Mouse (Mus musculus): ENCODE measurements around the gene Cbfa2t3. TPM values are rescaled to one million over a fixed set of nuclear protein-coding genes. Genes with fewer than 3 reads are reported as not detected.

The Cbfa2t3 gene
- total RNA-seq, 2 experiments from 2014 or later: 16.0 to 35.4 TPM

DNA sequence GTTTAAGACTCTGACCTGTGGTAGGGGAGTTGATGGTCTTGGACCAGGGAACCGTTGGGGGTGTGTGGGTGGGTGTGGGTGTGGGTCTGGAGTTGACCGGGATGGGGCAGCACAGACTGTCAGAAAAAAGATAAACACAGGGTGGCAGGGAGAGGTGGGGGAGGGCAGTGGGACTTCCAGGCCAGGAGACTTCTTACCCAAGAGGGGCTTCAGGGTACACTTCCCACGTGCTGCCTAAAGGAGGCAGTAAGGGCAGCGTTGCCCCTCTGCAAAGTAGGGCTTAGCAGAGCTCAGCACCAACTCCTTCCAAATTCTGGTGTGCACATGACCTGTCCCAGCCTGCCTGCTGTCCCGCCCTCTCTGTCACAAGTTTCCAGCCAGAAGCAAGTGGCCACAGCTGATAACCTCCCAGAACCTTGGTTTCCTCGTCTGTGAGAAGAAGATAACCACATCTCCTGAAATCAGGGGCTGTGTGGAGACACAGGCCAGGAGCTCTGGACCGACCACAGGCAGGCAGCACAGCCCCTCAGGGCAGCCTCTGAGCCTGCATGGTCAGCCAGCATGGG, 20.7 kb upstream of the Cbfa2t3 start:
- ATAC-seq (replicated peaks; ENCODE audit: poor library complexity, severe bottlenecking): peak; percentile 60

DNA sequence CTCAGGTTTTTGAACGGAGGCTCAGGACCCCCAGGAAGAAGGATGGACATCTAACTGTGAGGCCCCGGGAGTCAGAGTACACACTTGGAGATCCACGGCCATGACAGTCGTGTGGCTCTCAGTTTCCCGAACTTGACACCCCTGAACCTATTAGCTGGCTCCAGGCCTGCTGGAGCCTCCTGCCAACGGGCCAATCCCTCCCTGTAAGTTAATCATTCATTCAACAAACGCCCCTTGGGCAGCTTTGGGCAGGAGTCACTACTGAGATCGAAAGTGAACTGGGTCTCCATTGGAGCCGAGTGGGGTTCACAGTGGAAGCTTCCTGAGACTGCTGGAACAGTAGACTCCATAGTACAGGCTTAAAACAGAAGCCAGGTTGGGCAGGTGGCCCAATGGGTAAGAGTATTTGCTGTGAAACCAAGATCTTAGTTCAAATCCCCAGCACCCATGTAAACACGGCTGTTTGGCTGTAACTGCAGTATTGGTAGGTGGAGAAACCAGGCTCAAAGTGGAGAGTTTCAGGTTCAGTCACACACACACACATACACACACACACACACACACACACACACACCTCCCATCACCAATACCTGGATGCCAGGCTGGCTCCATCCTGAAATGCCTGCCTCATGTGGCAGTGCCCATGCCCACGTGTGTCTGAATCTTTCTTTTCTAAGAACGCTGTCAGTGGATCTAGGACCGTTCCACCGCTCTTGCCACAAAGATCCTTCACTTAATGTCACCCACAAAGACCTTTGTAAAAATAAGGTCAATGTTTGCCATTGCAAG, 20.0 kb upstream of the Cbfa2t3 start:
- ATAC-seq (replicated peaks; ENCODE audit: poor library complexity, severe bottlenecking): no peak

DNA sequence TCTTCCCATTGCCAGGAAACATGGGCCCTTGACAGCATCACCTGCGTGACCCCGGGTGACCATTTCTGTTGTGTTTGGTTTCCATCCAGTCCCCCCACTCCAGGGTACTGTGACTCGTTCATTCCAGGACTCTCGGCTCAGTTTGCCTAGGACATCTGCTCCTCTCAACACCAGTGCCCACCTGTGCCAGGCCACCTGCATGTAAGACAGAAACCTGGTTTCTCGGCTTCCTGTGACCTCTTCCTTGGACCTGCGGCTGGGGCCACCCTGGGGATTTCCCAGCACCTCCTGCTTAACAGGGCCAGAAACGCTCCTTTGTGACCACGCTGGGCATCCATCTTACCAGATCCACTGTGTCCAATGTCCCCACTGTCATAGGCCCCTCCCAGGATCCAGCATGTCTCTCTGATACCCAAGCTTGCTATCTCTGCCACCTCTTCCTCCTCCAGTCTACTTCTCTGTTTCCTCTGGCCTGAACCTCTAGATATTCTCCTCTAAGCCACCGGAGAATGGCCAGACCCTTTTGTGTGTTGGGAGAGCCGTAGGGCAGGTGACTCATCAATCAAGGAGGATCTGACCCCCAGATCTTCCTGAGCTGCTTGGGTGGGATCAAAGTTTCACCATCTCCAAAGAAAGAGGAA, 19.1 kb upstream of the Cbfa2t3 start:
- peak; percentile 35 for ATAC-seq (replicated peaks; ENCODE audit: poor library complexity, severe bottlenecking)

DNA sequence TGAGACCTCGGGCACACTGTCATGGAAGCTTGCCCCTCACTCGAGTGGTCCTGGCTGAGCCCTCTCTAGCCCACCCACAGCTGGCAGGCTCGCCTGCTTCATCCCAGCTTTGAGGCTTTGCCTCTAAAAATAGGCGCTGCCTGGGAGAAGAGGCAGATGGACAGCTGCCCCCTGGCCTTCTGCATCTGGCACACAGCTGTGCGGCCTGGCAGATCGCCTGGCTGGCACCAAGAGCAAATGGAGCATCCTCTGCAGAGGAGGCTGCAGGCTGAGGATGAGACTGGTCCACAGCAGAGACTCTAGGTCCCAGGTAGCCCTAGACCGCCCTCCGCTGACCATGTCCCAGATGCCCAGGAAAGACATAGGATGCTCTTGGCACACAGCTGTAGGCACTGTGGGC, 17.7 kb upstream of the Cbfa2t3 start:
- no peak for ATAC-seq (replicated peaks; ENCODE audit: poor library complexity, severe bottlenecking)

DNA sequence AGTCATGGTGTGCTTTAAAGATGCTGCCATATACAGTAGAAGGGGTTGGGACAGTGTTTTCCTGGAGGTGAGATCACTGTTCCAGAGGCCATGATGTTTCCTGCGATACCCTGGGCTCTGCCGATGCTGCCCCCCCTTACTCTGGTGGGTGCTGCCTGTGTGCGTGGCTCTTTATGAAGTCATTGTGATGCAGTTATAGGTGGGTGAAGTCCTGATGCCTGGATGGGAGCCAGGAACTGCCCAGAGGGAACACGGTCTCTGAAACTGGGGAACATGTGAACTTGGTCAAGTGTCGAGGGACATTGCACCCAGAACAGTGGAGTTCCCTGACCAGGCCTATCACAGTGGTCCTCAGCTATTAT, 14.2 kb upstream of the Cbfa2t3 start:
- no peak for ATAC-seq (replicated peaks; ENCODE audit: poor library complexity, severe bottlenecking)

DNA sequence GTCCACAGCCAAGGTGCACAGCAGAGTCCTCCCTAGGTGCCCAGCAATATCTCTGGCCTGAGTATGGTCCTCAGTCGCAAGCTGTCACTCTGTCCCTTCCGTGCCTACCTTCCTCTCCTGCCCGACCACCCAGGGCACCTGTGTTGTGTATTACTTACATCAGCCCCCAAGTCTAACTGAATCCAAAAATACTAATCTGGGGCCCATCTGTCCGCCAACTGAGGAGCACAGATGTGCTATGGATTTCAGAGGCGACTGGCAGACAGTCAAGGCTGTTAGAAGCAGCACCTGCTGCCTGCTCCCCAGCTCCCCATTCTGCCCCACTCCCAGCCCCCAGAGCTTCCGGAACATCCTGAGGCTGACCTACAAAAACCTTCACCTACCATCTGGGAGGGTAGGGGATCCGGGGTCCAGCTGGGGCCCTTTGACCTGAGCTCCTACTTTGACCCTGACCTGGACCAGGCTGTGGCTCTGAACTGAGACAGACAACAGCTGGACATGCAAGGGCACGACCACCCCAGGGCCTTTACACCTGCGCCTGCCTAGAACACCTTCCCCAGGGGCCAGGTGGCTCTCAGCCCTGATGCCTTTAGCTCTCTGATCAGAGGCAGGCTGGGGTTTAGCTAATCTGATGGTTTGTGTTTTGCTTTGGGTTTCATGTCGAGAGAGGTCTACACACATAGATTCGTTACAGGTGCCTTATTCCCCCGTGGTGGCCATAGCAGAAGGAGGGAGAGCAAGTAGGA, 13.7 kb upstream of the Cbfa2t3 start:
- ATAC-seq (replicated peaks; ENCODE audit: poor library complexity, severe bottlenecking): no peak

DNA sequence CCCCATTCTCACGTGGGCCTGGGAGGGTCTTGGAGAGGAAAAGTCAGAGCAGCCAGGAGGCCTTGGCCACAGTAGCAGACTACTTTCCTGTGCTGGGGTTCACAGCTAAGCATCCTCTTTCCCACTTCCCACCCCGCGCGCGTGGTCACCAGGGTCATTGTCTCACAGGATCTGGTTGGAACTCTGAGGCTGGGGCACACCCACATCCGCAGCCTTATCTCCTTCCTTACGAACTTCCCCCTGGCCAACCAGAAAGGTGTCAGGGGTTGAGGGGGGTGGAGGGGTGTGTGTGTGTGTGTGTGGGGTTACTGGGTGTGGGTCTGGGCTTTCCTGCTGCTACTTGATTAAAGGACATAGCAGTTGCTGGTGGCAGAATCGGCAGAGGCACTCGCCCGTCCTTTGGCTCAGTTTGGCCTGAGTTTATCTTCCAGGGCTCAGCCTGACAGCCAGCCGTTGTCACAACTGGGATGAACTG, 13.0 kb upstream of the Cbfa2t3 start:
- peak; percentile 76 for ATAC-seq (replicated peaks; ENCODE audit: poor library complexity, severe bottlenecking)

DNA sequence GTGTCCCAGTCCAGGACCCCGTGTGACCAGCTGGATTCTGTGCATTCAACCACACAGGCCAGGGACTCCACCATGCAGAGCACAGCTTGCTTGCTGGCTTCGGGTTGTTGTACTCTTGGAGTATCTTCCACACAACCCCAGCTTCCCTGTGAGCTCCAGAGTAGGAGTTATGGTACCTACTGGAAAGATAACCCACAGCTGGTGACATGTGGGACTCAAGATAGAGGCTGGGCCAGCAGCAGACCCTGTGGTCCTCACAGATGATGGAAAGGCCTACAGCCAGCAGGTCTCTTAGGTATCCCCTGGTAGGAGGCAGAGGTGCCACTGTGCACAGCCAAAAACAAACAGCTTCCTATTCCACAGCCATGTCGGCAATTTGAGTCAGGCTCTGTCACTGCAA, 12.6 kb upstream of the Cbfa2t3 start:
- no peak for ATAC-seq (replicated peaks; ENCODE audit: poor library complexity, severe bottlenecking)

DNA sequence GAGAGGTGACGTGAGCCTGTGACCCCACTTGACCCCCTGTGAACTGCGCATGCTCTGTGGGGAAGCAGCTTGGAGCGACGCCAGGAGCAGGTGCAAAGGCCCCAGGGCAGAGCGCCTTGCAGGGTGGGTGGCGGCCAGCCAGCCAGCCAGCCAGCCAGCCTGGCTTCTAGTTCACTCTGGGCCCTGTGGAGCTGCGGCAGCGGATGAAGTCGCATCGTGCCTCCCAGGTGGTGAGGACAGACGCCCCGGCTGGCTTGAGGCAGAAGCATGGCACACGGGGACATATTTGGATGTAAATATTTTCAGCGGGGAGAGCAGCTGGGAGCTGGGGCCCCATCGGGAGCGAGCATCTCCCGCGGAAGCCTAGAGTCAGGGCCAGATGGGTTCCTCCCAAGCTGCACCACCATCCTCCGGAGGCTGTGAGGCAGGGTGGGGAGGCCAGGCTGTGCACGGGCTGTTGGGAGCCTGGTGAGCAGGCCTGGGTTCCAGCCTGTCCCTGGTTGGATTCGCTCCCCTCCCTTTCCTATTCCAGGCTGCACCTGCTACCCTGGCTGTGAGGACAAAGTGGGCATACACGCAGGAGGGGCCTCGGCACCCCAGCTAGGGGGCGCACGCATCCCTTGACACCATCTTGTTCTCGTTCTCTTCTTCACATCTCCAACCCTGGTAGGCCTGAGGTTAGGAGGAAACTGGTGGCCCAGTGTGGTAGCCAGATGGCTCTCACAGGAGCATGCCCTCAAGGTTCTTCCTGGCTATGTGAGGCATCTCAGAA, 10.6 kb upstream of the Cbfa2t3 start:
- ATAC-seq (replicated peaks; ENCODE audit: poor library complexity, severe bottlenecking): no peak

DNA sequence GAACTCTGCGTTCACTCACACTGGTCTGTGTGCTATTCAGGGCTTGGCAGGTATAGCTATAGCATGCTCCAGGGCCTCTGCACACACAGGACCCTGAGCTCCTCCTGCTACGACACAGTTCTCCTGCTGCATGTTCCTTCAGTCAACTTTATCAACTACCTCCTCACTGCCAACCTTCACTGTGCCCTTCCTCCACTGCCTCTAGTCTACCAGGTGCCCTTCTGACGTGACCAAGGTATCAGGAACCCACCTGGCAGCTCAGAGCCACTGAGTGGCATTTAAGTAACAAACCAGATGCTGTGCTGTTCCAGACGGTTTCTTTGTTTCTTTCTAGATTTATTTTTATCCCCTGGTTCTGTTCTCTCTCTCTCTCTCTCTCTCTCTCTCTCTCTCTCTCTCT, 8.3 kb upstream of the Cbfa2t3 start:
- no peak for ATAC-seq (replicated peaks; ENCODE audit: poor library complexity, severe bottlenecking)

DNA sequence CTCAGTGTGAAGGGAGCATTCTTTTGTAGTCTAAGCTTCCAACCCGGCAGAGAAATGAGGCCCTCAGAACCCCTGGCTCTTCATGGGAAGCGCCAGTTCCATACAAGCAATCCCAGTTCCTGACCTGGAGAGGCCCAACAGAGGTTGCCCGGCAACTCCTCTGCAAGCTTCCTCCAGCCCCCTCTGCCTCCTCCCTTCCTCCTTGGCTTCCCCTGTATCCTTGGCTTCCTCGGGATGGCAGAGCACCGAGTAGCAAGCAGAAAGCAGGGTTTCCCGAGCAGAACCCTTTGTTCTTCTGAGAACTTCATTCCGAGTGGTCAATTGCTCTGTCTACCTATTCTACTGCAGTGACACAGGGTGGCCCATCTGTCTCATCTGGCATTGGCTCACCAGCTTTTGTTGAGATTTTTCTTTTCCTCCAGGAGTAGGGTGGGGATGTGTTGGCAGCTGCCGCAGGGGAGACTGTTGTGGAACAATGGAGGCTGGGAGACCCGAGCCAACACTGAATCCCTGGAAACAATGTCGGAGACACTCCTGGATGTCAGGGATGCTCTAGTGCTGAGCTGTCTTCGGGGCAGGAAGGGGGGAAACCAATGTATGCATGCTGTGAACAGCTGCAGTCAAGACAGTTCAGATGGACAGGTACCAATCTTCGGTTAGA, 7.1 kb upstream of the Cbfa2t3 start:
- ATAC-seq (replicated peaks; ENCODE audit: poor library complexity, severe bottlenecking): no peak

DNA sequence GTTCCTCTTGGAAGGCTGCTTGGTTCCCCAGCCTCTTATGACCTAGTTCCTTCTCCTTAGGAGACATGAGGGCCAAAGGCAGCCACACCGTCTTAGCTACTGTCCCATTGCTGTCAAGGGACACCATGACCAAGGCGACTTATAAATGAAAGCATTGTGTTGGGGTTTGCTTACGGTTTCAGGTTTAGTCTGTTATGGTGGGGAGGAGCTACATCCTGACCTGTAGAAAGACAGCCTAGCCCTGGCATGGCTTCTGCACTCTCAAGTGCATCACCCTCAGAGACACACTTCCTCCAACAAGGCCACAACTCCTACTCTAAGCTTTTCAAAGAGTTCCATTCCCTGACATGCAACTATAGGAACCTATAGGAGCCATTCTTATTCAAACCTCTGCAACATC, 5.7 kb upstream of the Cbfa2t3 start:
- ATAC-seq (replicated peaks; ENCODE audit: poor library complexity, severe bottlenecking): no peak

DNA sequence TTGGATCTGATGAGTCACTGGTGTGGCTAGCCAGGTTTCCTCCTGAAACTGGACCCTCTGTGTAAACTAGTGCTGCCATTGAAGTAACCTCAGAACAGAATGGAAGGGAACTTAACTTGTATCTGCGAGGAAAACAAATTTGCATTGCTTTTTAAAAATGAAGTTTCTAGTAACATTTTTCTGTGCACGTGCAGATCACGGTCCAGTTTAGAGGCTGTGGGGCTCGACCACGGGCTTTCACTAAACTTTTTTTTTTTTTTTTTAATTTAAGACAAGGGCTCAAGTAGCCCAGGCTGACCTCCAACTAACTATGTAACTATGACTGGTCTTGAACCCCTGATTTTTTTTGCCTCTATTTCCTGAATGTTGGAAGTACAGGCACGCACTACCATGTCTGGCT, 4.0 kb upstream of the Cbfa2t3 start:
- no peak for ATAC-seq (replicated peaks; ENCODE audit: poor library complexity, severe bottlenecking)

DNA sequence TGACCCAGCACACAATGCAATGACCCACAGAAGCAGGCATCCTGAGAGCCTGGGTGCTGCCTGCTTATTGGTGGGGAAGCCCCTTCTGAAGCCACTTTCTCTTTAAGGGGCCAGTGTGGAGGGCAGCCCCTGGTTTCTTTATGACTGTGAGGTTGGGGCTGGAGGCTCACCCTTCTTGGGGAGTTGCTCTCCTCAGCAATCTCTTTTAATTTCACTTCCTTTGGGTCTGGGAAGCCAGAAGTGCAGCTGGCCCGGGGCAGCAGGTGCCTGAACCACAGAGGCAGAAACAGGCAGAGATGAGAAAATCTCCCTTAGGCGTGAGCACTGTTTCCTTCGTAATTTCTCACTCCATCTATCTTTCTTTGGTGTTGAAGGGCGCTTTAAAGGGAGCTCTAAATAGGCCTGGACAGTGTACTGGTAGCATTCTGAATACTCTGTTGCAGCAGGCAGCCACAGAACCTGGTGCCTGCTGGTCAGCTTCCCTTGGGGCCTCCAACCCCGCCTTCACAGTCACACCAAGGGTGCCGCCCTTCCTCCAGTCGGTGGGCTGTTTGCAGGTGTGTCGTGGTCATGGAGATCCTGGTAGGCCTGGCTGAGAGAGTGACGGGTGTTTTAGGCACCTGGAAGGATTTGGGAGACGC, 3.5 kb upstream of the Cbfa2t3 start:
- ATAC-seq (replicated peaks; ENCODE audit: poor library complexity, severe bottlenecking): peak; percentile 43

DNA sequence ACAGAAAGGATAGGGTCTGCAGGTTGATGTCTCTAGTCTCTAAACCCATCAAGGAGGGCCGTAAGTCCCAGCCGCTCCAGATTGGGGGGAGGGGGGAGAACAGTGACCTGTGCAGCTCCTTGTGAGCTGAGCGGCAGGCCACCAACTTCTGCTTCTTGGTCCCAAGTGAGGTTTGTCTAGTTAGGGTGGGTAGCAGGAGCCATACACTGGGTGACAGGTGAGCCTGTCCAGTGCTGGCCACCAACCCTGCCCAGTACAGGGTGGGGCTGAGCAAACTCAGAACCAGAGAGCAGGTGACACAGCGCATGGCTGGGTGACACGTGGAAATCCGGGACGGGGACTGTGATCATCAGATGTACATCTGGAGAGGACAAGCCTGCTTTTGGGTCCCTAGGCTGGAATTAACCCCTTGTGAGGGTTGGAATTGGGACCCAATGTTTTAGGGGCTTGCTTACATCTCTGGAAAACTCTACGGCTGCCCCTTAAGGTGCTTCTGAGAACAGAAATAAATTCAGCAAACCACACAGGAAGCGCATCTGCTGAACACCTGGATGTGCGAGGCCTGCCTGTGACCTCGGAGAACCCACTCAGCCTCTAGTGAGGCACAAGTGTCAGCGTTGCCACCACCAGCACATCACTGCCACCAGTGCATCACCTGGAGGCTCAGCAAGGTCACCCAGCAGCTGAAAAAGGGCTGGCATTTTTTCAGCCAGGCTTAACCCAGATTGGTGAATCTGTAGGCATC, 2.7 kb upstream of the Cbfa2t3 start:
- ATAC-seq (replicated peaks; ENCODE audit: poor library complexity, severe bottlenecking): no peak

DNA sequence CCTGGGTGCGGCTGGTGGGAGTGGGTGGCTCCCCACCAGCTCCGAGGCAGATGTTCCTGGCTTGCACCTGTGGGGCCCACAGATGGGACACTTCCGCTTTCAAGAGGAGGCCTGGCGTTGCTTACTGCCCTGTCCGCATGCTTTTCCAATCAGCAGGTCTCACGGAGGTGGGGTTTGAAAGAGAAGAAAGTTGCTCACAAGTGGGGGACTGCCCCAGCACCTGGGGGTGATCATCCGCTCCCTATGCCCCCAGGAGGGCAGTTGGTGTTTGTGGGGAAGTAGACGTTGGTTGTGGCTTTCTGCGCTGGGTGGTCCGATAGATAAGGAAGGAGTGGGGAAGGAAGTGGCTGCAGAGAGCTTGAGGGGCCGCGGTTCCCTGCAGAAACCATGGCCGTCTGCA, 1.7 kb upstream of the Cbfa2t3 start:
- ATAC-seq (replicated peaks; ENCODE audit: poor library complexity, severe bottlenecking): peak; percentile 59

DNA sequence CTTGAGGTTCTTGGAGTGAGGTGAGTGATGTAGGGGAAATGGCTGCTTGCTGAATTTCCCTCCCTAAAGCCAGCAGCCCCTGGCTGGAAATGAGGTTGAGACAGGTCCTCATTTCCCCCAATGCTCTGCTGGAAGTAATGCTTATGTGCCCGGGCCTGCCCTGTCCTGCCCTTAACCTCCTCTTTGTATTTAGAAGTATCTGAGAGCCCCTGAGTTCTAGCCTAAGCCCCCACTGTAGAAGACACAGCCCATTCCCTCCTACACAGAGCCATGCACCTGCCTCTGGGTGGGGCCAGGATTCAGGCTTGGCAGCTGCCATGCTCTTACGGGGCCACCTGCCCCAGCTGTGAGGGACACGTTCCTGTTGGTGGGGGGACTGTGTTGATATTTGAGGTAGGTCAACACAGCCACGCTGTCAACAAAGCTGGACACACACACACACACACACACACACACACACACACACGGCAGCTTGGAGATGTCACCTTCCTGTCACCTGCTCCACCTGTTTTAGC, 598 bp downstream of the Cbfa2t3 start:
- no peak for ATAC-seq (replicated peaks; ENCODE audit: poor library complexity, severe bottlenecking)

DNA sequence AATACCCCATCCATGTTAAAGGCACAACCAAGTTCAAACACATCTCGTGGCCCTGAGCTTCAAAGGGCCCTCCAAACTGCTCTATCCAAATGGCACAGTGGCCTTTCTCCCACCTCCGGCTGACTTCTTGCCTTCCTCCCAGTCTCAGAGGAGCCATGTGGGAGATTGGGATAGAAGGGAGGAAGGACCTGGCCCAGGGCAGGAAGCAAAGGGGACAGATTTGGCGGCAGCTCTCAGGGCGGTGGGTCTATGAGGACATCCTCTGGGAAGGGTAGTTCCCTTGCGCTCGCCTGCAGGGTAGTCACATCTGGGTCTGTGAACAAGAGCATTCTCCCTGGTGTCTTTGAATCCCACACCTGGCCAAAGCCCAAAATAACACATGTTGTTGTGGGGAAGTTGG, 1.3 kb downstream of the Cbfa2t3 start:
- ATAC-seq (replicated peaks; ENCODE audit: poor library complexity, severe bottlenecking): no peak

Data from granulocyte monocyte progenitor cell, adult 5-6 weeks (primary cell).